Mouse (Mus musculus) kidney, adult 18-20 months (tissue): ENCODE results near the gene Slc6a20b.
"Not testable (repeated sequence)": the region's sequence is repeated elsewhere in the genome, so short reads cannot be mapped to it uniquely, and the experiment has no call there.

Experiments used
- DNase-seq: peaks from one replicate; pipeline ENCODE4 v3.0.0; 2021

The Slc6a20b gene

GRCm38 (mm10) chr9:123632281-123632680 is at the start of gene Slc6a20b:
Gene Slc6a20b, minus strand, starts transcription at chr9:123632565.
- DNase-seq = peak; percentile 61

GRCm38 (mm10) chr9:123679198-123679597 is 46.8 kb upstream of the Slc6a20b start:
- DNase-seq = no peak

GRCm38 (mm10) chr9:123678327-123679105 is 46.2 kb upstream of the Slc6a20b start, which contains the start of the genes Ccr9 and Slc6a20a:
Gene Ccr9, plus strand, starts transcription at chr9:123678439.
Gene Slc6a20a, minus strand, starts transcription at chr9:123678885.
- DNase-seq = peak; percentile 78

- DNase-seq = peak; percentile 59
Observed at GRCm38 (mm10) chr9:123665645-123666044, 33.3 kb upstream of the Slc6a20b start.

GRCm38 (mm10) chr9:123659986-123660676 is 27.8 kb upstream of the Slc6a20b start:
- DNase-seq = not testable (repeated sequence)

- no peak for DNase-seq
Observed at GRCm38 (mm10) chr9:123658981-123659380, 26.6 kb upstream of the Slc6a20b start.

- DNase-seq = no peak
Observed at GRCm38 (mm10) chr9:123657457-123657856, 25.1 kb upstream of the Slc6a20b start.

- no peak for DNase-seq
Observed at GRCm38 (mm10) chr9:123651369-123651768, 19.0 kb upstream of the Slc6a20b start.

GRCm38 (mm10) chr9:123649785-123650511 is 17.6 kb upstream of the Slc6a20b start:
- no peak for DNase-seq

GRCm38 (mm10) chr9:123640106-123640505 is 7.7 kb upstream of the Slc6a20b start:
- peak; percentile 37 for DNase-seq

- peak; percentile 61 for DNase-seq
Observed at GRCm38 (mm10) chr9:123638668-123639089, 6.3 kb upstream of the Slc6a20b start.

GRCm38 (mm10) chr9:123638231-123638630 is 5.9 kb upstream of the Slc6a20b start:
- DNase-seq = no peak

- DNase-seq = no peak
Observed at GRCm38 (mm10) chr9:123636771-123637170, 4.4 kb upstream of the Slc6a20b start.

GRCm38 (mm10) chr9:123632993-123633392 is 628 bp upstream of the Slc6a20b start:
- DNase-seq = peak; percentile 22

GRCm38 (mm10) chr9:123631666-123632065 is 699 bp downstream of the Slc6a20b start:
- DNase-seq = no peak

- DNase-seq = peak; percentile 64
Observed at GRCm38 (mm10) chr9:123625821-123626220, 6.5 kb downstream of the Slc6a20b start.

- DNase-seq = no peak
Observed at GRCm38 (mm10) chr9:123624741-123625140, 7.6 kb downstream of the Slc6a20b start.

GRCm38 (mm10) chr9:123620311-123621098 is 11.9 kb downstream of the Slc6a20b start:
- DNase-seq = no peak

- no peak for DNase-seq
Observed at GRCm38 (mm10) chr9:123601529-123601928, 30.8 kb downstream of the Slc6a20b start.

GRCm38 (mm10) chr9:123597376-123597775 is 35.0 kb downstream of the Slc6a20b start:
- no peak for DNase-seq

GRCm38 (mm10) chr9:123596910-123597309 is 35.5 kb downstream of the Slc6a20b start:
- DNase-seq = no peak

- no peak for DNase-seq
Observed at GRCm38 (mm10) chr9:123595194-123595593, 37.2 kb downstream of the Slc6a20b start.
